Mouse (Mus musculus) heart, embryonic 11.5 days (tissue): ENCODE results near the gene Txnrd2. TPM values are rescaled to one million over a fixed set of nuclear protein-coding genes. Genes with fewer than 3 reads are reported as not detected.

Source experiments
- ATAC-seq: fragments of 200-750 bp; cut with Nextera tagmentation; replicated peaks from 2 replicates; pipeline ENCODE4 v1.8.0; 2017; ENCODE audit warnings: moderate library complexity; ENCODE audit not compliant: insufficient number of reproducible peaks, low FRiP score, low TSS enrichment
- H3K27ac ChIP-seq: fragments of 300-500 bp; sonication (generic); 2 replicates; pipeline ENCODE4 v1.5.1; 2014; ENCODE audit warnings: mild to moderate bottlenecking, low read depth, low read length
- H3K27me3 ChIP-seq: fragments of 300-500 bp; sonication (generic); 2 replicates; pipeline ENCODE4 v1.6.1; 2014; ENCODE audit warnings: mild to moderate bottlenecking, low read length, mixed read lengths; ENCODE audit not compliant: control insufficient read depth, insufficient read depth
- H3K36me3 ChIP-seq: fragments of 300-500 bp; sonication (generic); 2 replicates; pipeline ENCODE4 v1.6.1; 2014; ENCODE audit warnings: mild to moderate bottlenecking, low read length, moderate library complexity, mixed read lengths; ENCODE audit not compliant: control insufficient read depth, insufficient read depth
- H3K4me1 ChIP-seq: fragments of 300-500 bp; sonication (generic); 2 replicates; pipeline ENCODE4 v1.6.1; 2014; ENCODE audit warnings: low read length; ENCODE audit not compliant: control insufficient read depth, insufficient read depth
- H3K4me2 ChIP-seq: fragments of 300-500 bp; sonication (generic); 2 replicates; pipeline ENCODE4 v1.6.1; 2014; ENCODE audit warnings: mild to moderate bottlenecking, moderate library complexity
- H3K4me3 ChIP-seq: fragments of 300-500 bp; sonication (generic); 2 replicates; pipeline ENCODE4 v1.5.1; 2014; ENCODE audit warnings: low read depth, low read length
- H3K9ac ChIP-seq: fragments of 300-500 bp; sonication (generic); 2 replicates; pipeline ENCODE4 v1.6.1; 2014; ENCODE audit warnings: mild to moderate bottlenecking, low read depth, low read length, moderate library complexity
- H3K9me3 ChIP-seq: fragments of 300-500 bp; sonication (generic); replicated peaks from 2 replicates; pipeline ENCODE4 v1.6.1; 2016; ENCODE audit warnings: low read length; ENCODE audit not compliant: control insufficient read depth
- WGBS: fragments of 180-500 bp; shearing (Covaris S2); extraction: QIAGEN DNeasy Blood & Tissue Kit; methylation state at CpG from one replicate; pipeline ENCODE4 v1.1.7; 2014; ENCODE audit not compliant: insufficient replicate concordance; 5-methylcytosine and 5-hydroxymethylcytosine counted together
- polyA plus RNA-seq: library from polyadenylated mRNA; unstranded; fragments of >200 nt; fragmentation: Nextera tagmentation; extraction: Ambion mirVana; gene quantifications from 2 replicates; pipeline ENCODE4 v1.2.1, GENCODE M21; 2014

Gene Txnrd2
- polyA plus RNA-seq, 1 experiment from 2014 or later: 32.8 TPM

DNA sequence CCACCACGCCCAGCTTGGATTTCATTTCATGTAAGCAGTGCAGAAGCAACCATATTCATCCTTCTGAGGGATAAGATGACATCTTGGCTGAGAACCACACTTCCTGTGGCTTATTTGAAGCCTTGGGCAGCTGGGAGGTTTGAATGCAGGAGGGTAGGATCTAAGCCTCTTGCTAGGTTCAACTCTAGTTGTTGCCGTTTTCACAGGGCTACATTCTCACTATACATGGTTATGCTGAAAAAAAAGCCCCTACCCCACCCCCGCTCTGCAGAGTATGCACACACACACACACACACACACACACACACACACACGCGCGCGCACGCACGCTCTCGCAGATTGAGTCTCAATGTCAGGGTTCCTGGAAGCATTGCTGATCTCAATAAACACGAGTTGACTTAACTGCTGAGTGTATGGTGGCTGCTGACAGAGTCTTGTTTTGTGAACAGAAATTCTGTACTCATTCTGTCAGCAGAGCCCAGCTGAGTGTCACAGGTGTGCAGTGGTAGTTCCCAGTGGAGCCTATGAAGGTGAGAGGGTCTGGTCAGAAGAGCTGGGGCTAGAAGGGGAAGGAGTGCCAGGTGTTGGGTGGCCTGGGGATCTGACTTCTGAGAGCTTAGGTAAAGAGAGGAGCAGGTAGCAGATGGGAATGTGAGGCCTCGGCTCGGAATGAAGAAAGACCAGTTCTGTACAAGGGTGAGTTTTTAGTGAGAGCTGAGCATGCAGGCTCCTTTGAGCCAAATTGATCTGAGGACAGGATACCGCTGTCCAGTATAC lies 77.6 kb downstream of the Txnrd2 start:
- 90% methylated on average over 14 of the region's 14 CpGs for WGBS

GRCm38 (mm10) chr16:18506524-18507199 lies 80.5 kb downstream of the Txnrd2 start:
- Histone ChIP-seq H3K27ac (no peak overlapping the region), H3K4me1 (no peaks in the 10 kb centered on the region), H3K36me3 (peaks cover 1% of the 10 kb centered on the region), H3K9ac (no peak overlapping the region), H3K4me3 (no peak overlapping the region), H3K27me3 (no peaks in the 10 kb centered on the region), H3K9me3 (no peaks in the 10 kb centered on the region), H3K4me2 (no peak overlapping the region)
- WGBS: 91% methylated on average over 3 of the region's 3 CpGs
- no peak for ATAC-seq

More for the DNA sequence above, 77.6 kb downstream of the Txnrd2 start:
- no peak for ATAC-seq
- Histone ChIP-seq H3K4me3 (no peak overlapping the region), H3K9ac (no peak overlapping the region), H3K27ac (no peak overlapping the region), H3K9me3 (no peaks in the 10 kb centered on the region), H3K36me3 (peaks cover 9% of the 10 kb centered on the region), H3K4me2 (no peak overlapping the region), H3K4me1 (no peaks in the 10 kb centered on the region; the same call in 1 of the 2 replicates), H3K27me3 (no peaks in the 10 kb centered on the region)

GRCm38 (mm10) chr16:18507200-18507549 lies 81.0 kb downstream of the Txnrd2 start:
- no peak for ATAC-seq
- no peaks in the 10 kb centered on the region for H3K4me1 ChIP-seq
- no peak overlapping the region for H3K4me2 ChIP-seq
- H3K27me3 ChIP-seq: no peaks in the 10 kb centered on the region
- H3K9ac ChIP-seq: no peak overlapping the region
- H3K9me3 ChIP-seq: no peaks in the 10 kb centered on the region
- H3K4me3 ChIP-seq: no peak overlapping the region
- WGBS: 41% methylated on average over 1 of the region's 1 CpGs
- H3K36me3 ChIP-seq: no peaks in the 10 kb centered on the region
- no peak overlapping the region for H3K27ac ChIP-seq

DNA sequence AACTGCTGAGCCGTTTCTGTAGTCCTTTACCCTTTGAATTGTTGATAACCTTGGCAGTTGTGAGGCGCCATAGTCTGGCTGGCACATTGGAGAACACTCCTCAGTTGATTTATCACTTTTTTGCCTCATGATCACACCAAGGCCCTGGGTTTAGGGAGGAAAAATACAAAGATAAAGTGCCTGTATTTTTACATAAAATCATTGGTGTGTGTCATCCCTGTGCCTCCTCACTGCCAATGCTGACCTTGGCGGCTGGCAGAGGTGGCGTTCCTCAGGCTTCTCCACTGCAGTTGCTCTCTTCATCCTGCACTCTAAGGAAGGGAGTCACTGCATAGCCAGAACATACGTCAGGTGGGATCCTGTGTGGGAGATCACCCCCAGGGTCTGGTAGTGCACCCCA lies 85.6 kb downstream of the Txnrd2 start:
- H3K4me2 ChIP-seq: no peak overlapping the region
- ATAC-seq: no peak
- 83% methylated on average over 5 of the region's 5 CpGs for WGBS
- no peaks in the 10 kb centered on the region for H3K4me1 ChIP-seq
- H3K4me3 ChIP-seq: no peak overlapping the region
- no peaks in the 10 kb centered on the region for H3K9me3 ChIP-seq
- H3K9ac ChIP-seq: no peak overlapping the region
- no peak overlapping the region for H3K27ac ChIP-seq
- H3K27me3 ChIP-seq: no peaks in the 10 kb centered on the region
- H3K36me3 ChIP-seq: no peaks in the 10 kb centered on the region

- Histone ChIP-seq H3K36me3 (no peaks in the 10 kb centered on the region), H3K9ac (no peak overlapping the region), H3K4me3 (no peak overlapping the region), H3K4me2 (no peak overlapping the region), H3K27me3 (no peaks in the 10 kb centered on the region), H3K27ac (no peak overlapping the region), H3K9me3 (no peaks in the 10 kb centered on the region), H3K4me1 (no peaks in the 10 kb centered on the region)
- WGBS: 64% methylated on average over 6 of the region's 6 CpGs
- no peak for ATAC-seq
Observed at GRCm38 (mm10) chr16:18513508-18513907, 87.3 kb downstream of the Txnrd2 start.

DNA sequence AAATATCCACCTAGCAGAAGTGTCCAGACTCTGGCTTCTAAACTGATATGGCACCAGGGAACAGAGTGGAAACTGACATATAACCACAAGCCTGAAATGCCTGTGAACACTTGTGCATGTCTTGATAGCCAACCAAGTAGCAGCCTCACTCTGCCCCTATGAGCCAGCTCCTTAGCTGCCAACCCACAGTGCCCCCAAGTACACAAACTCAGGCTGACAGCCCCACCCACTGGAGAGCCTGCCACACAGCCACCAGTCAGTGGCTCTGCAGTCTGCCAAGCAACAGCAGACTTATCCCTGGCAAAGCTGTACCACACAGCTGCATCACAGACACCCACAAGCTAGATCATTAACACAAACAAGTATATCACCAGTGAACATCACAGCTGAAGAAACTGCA lies 91.9 kb downstream of the Txnrd2 start:
- Histone ChIP-seq H3K9me3 (no peaks in the 10 kb centered on the region), H3K9ac (no peak overlapping the region), H3K27me3 (no peaks in the 10 kb centered on the region), H3K36me3 (no peaks in the 10 kb centered on the region), H3K4me3 (no peak overlapping the region), H3K4me2 (no peak overlapping the region), H3K27ac (no peak overlapping the region), H3K4me1 (no peaks in the 10 kb centered on the region)
- ATAC-seq: no peak

- ATAC-seq: no peak
- 81% methylated on average over 8 of the region's 8 CpGs for WGBS
- H3K9ac ChIP-seq: no peak overlapping the region
- H3K4me2 ChIP-seq: no peak overlapping the region
- no peak overlapping the region for H3K27ac ChIP-seq
- no peak overlapping the region for H3K4me3 ChIP-seq
- H3K9me3 ChIP-seq: no peaks in the 10 kb centered on the region
- H3K27me3 ChIP-seq: no peaks in the 10 kb centered on the region
- H3K4me1 ChIP-seq: 0 out of 2 replicates have a peak, but pooled peaks cover 3% of the 10 kb centered on the region
- no peaks in the 10 kb centered on the region for H3K36me3 ChIP-seq
Observed at GRCm38 (mm10) chr16:18523563-18524245, 97.5 kb downstream of the Txnrd2 start.

GRCm38 (mm10) chr16:18528656-18529055 lies 102.5 kb downstream of the Txnrd2 start:
- Histone ChIP-seq H3K4me1 (0 out of 2 replicates have a peak, but pooled peaks cover under 1% of the 10 kb centered on the region), H3K36me3 (no peaks in the 10 kb centered on the region), H3K9ac (no peak overlapping the region), H3K4me2 (no peak overlapping the region), H3K27me3 (no peaks in the 10 kb centered on the region), H3K27ac (no peak overlapping the region), H3K4me3 (no peak overlapping the region), H3K9me3 (no peaks in the 10 kb centered on the region; the same call in 1 of the 2 replicates)
- no peak for ATAC-seq
- WGBS: 88% methylated on average over 5 of the region's 5 CpGs
